Mouse (Mus musculus): Measurements from ENCODE around the gene Rbms3. TPM values are rescaled to one million over a fixed set of nuclear protein-coding genes. Genes with fewer than 3 reads are reported as not detected.

The Rbms3 gene
- polyA plus RNA-seq, 1 experiment from 2014 or later, result 44.5 TPM

DNA sequence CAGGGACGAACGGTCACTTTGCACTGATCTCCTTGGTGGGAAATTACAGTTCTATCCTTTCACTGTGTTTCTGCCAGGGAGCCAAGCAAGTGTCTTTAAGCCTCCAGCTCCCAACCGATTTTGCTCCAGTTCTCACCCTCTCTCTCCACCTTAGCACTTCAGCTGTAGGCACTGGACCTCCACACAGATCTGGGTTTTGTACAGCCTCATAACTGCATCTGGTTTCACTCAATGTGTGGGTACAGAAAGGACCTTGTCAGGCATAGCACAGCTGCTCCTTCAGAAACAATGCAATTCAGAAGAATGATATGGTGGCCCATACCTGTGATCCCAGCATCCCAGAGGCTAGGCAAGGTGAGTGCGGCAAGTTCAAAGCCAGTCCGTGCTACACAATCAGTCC is 648.9 kb downstream of the Rbms3 start:
- Histone ChIP-seq H3K27ac (no peak overlapping the region), H3K36me3 (ENCODE audit: insufficient read depth, low read length) (no peaks in the 10 kb centered on the region), H3K4me1 (replicated peaks; ENCODE audit: insufficient read depth, low read length) (no peaks in the 10 kb centered on the region), H3K27me3 (ENCODE audit: insufficient read depth, low read length) (no peaks in the 10 kb centered on the region), H3K9me3 (replicated peaks; ENCODE audit: low read length) (no peaks in the 10 kb centered on the region), H3K4me3 (replicated peaks; ENCODE audit: low read depth, low read length) (no peak overlapping the region), H3K4me2 (ENCODE audit: low read length) (no peak overlapping the region), H3K9ac (ENCODE audit: low read depth, low read length) (no peak overlapping the region)
- 67% methylated on average over 5 of the region's 5 CpGs for WGBS
- no peak for DNase-seq (ENCODE audit: low spot score)
- TF ChIP-seq CTCF (IDR thresholded peaks at IDR 0.05; ENCODE audit: low read depth), result no peak
- no peak for ATAC-seq (replicated peaks; ENCODE audit: low FRiP score, low read depth)

DNA sequence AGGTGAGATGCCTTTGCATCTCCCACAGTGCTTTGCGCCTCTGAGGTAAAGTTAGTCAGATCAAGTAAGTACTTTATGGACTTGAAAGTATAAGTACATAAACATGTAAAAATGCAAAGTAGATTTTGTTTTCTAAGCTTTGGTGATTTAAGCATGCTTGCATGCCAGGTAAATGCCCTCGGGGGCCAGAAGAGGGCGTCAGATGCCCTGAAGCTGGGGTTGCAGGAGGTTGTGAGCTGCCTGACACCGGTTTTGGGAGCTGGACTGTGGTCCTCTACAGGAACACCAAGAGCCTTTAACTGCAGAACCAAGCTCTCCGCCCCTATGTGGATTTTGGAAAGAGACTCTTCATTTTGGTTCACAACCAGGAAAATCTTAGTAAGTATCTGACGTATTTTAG is 652.3 kb downstream of the Rbms3 start:
- DNase-seq (ENCODE audit: low spot score) (no peak), ATAC-seq (replicated peaks; ENCODE audit: low FRiP score, low read depth) (no peak)
- no peaks in the 10 kb centered on the region for H3K9me3 ChIP-seq (replicated peaks; ENCODE audit: low read length)
- H3K27ac ChIP-seq, result no peak overlapping the region
- H3K4me2 ChIP-seq (ENCODE audit: low read length), result no peak overlapping the region
- no peak overlapping the region for H3K4me3 ChIP-seq (replicated peaks; ENCODE audit: low read depth, low read length)
- no peak overlapping the region for H3K9ac ChIP-seq (ENCODE audit: low read depth, low read length)
- H3K27me3 ChIP-seq (ENCODE audit: insufficient read depth, low read length), result no peaks in the 10 kb centered on the region
- H3K36me3 ChIP-seq (ENCODE audit: insufficient read depth, low read length), result no peaks in the 10 kb centered on the region
- WGBS, result 92% methylated on average over 6 of the region's 6 CpGs
- H3K4me1 ChIP-seq (replicated peaks; ENCODE audit: insufficient read depth, low read length), result no peaks in the 10 kb centered on the region
- TF ChIP-seq CTCF (IDR thresholded peaks at IDR 0.05; ENCODE audit: low read depth), result peak; percentile 30; the same call in 1 of the 2 replicates

DNA sequence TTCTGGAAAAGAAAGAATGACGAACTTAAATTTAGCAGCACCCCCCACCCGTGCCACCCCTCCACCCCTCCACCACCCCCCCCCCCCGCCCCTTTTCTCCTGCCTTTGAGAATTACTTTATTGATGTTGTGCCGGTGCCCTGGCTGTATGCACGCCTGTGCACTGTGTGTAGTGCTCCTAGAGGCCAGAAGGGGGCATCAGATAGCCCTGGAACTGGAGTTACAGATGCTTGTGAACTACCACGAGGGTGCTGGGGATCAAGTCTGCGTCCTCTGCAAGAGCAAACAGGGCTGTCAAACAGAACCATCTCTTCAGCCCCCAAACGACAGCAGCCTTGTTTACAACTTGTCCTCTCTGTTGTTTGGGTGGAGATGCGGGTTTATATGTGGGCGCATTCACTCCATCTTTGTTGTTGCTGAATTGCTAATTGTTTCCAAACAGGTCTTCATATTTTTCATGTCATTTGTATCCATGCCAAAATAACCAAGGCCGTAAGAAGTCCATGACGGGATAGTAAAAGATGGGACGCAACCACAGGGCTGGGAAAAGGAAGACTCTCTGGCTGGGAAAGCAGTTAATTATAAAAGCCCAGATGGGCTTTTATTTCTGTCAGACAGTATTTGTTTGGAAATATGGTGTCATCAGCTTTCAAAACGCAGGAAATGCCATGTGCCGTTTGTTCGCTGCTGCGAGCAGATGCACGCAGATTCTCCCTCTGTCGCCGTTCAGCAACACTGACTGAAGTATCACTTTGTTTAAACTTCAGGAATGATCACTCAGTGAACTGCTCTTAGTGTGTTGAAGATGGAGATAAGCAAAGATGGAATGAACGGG is 652.9 kb downstream of the Rbms3 start:
- H3K27ac ChIP-seq, result no peak overlapping the region

DNA sequence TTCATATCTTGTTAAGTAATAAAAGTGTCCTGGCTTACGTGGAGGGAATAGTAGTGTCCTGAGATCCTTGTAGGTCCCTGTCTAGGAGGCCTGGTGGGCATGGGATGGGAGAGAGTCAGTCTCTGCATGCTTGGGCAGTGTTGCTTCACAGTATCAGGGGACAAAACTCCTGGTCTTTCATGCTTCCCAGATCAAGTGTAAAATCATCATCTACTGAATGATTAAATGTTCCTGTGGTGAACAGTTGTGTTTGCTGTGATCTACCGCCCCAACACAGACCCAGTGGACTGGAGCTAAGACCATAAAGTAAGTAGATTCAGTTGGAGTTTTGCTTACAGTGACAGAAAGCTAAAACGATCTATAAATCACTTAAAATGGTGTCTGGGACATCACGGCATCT is 654.4 kb downstream of the Rbms3 start:
- no peaks in the 10 kb centered on the region for H3K36me3 ChIP-seq (ENCODE audit: insufficient read depth, low read length)
- 41% methylated on average over 4 of the region's 4 CpGs for WGBS
- DNase-seq (ENCODE audit: low spot score) (peak; percentile 75), ATAC-seq (replicated peaks; ENCODE audit: low FRiP score, low read depth) (0 out of 2 replicates have a peak, but pooled peaks have one; percentile 25)
- H3K4me2 ChIP-seq (ENCODE audit: low read length), result no peak overlapping the region
- no peaks in the 10 kb centered on the region for H3K27me3 ChIP-seq (ENCODE audit: insufficient read depth, low read length)
- H3K4me3 ChIP-seq (replicated peaks; ENCODE audit: low read depth, low read length), result no peak overlapping the region
- no peak overlapping the region for H3K9ac ChIP-seq (ENCODE audit: low read depth, low read length)
- TF ChIP-seq CTCF (IDR thresholded peaks at IDR 0.05; ENCODE audit: low read depth), result no peak
- no peak overlapping the region for H3K27ac ChIP-seq
- H3K9me3 ChIP-seq (replicated peaks; ENCODE audit: low read length), result no peaks in the 10 kb centered on the region
- no peaks in the 10 kb centered on the region for H3K4me1 ChIP-seq (replicated peaks; ENCODE audit: insufficient read depth, low read length)

More for the DNA sequence above, 652.9 kb downstream of the Rbms3 start:
- DNase-seq (ENCODE audit: low spot score) (peak; percentile 46), ATAC-seq (replicated peaks; ENCODE audit: low FRiP score, low read depth) (no peak)
- Histone ChIP-seq H3K27me3 (ENCODE audit: insufficient read depth, low read length) (no peaks in the 10 kb centered on the region), H3K9me3 (replicated peaks; ENCODE audit: low read length) (no peaks in the 10 kb centered on the region), H3K9ac (ENCODE audit: low read depth, low read length) (no peak overlapping the region), H3K4me3 (replicated peaks; ENCODE audit: low read depth, low read length) (no peak overlapping the region), H3K36me3 (ENCODE audit: insufficient read depth, low read length) (no peaks in the 10 kb centered on the region), H3K4me1 (replicated peaks; ENCODE audit: insufficient read depth, low read length) (no peaks in the 10 kb centered on the region), H3K4me2 (ENCODE audit: low read length) (no peak overlapping the region)
- WGBS, result 75% methylated on average over 21 of the region's 21 CpGs
- peak; percentile 38; the same call in 1 of the 2 replicates for TF ChIP-seq CTCF (IDR thresholded peaks at IDR 0.05; ENCODE audit: low read depth)

DNA sequence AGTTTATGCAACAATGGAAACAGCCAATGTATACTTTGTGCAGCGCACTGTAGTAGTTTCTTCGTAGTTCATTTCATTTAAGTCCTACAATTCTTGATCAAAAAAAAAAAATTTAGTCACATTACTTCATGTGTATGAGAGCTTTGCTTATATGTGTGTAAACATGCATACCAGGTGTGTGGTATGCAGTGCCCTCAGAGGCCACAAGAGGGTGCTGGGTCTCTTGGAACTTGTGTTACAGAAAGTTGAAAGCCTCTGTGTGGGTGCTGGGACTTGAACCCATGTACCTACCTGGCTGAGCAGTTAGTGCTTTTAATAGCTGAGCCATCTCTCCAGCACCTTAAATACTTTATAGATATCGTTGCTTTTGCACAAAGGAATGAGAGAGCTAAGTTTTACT is 655.6 kb downstream of the Rbms3 start:
- H3K9ac ChIP-seq (ENCODE audit: low read depth, low read length), result no peak overlapping the region
- H3K9me3 ChIP-seq (replicated peaks; ENCODE audit: low read length), result no peaks in the 10 kb centered on the region
- ATAC-seq (replicated peaks; ENCODE audit: low FRiP score, low read depth) (no peak), DNase-seq (ENCODE audit: low spot score) (no peak)
- no peaks in the 10 kb centered on the region for H3K27me3 ChIP-seq (ENCODE audit: insufficient read depth, low read length)
- no peak overlapping the region for H3K4me2 ChIP-seq (ENCODE audit: low read length)
- H3K4me1 ChIP-seq (replicated peaks; ENCODE audit: insufficient read depth, low read length), result no peaks in the 10 kb centered on the region
- no peak overlapping the region for H3K27ac ChIP-seq
- 93% methylated on average over 3 of the region's 3 CpGs for WGBS
- peak; percentile 48; the same call in 1 of the 2 replicates for TF ChIP-seq CTCF (IDR thresholded peaks at IDR 0.05; ENCODE audit: low read depth)
- no peak overlapping the region for H3K4me3 ChIP-seq (replicated peaks; ENCODE audit: low read depth, low read length)
- no peaks in the 10 kb centered on the region for H3K36me3 ChIP-seq (ENCODE audit: insufficient read depth, low read length)

DNA sequence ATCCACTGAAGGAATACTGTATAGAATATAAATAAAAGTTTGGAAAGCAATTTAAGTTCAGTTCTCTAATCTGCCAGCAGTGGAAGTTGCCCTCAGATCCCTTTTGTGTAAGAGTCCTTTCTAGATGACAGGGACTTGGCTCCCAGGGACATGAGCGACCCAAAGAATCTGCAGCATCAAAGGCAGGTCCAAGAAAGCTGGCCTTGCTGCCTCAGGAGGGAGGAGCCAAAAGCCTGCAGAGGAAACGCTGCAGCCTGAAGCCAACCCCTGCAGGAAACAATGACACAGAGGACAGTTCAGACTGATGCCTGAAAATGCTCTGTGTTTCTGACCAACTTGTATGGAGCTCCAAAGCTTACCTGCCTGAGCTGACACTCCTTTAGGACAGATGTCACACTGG is 656.1 kb downstream of the Rbms3 start:
- WGBS, result 25% methylated on average over 2 of the region's 2 CpGs
- no peaks in the 10 kb centered on the region for H3K36me3 ChIP-seq (ENCODE audit: insufficient read depth, low read length)
- peak; percentile 53 for DNase-seq (ENCODE audit: low spot score)
- no peaks in the 10 kb centered on the region for H3K27me3 ChIP-seq (ENCODE audit: insufficient read depth, low read length)
- H3K9me3 ChIP-seq (replicated peaks; ENCODE audit: low read length), result no peaks in the 10 kb centered on the region
- H3K27ac ChIP-seq, result no peak overlapping the region
- no peak overlapping the region for H3K9ac ChIP-seq (ENCODE audit: low read depth, low read length)
- TF ChIP-seq CTCF (IDR thresholded peaks at IDR 0.05; ENCODE audit: low read depth), result no peak
- ATAC-seq (replicated peaks; ENCODE audit: low FRiP score, low read depth), result no peak
- no peak overlapping the region for H3K4me3 ChIP-seq (replicated peaks; ENCODE audit: low read depth, low read length)
- H3K4me1 ChIP-seq (replicated peaks; ENCODE audit: insufficient read depth, low read length), result no peaks in the 10 kb centered on the region
- no peak overlapping the region for H3K4me2 ChIP-seq (ENCODE audit: low read length)

Measured in kidney, postnatal 0 days (tissue).